Mouse (Mus musculus) spleen, postnatal 4 days (tissue): Measurements from ENCODE around the gene Mad1l1.

Experiments
- DNase-seq, 2 experiments: peaks; one replicate each; pipeline ENCODE4 v3.0.0; 2022; ENCODE audit warnings: low spot score in 2 of 2

The Mad1l1 gene

DNA sequence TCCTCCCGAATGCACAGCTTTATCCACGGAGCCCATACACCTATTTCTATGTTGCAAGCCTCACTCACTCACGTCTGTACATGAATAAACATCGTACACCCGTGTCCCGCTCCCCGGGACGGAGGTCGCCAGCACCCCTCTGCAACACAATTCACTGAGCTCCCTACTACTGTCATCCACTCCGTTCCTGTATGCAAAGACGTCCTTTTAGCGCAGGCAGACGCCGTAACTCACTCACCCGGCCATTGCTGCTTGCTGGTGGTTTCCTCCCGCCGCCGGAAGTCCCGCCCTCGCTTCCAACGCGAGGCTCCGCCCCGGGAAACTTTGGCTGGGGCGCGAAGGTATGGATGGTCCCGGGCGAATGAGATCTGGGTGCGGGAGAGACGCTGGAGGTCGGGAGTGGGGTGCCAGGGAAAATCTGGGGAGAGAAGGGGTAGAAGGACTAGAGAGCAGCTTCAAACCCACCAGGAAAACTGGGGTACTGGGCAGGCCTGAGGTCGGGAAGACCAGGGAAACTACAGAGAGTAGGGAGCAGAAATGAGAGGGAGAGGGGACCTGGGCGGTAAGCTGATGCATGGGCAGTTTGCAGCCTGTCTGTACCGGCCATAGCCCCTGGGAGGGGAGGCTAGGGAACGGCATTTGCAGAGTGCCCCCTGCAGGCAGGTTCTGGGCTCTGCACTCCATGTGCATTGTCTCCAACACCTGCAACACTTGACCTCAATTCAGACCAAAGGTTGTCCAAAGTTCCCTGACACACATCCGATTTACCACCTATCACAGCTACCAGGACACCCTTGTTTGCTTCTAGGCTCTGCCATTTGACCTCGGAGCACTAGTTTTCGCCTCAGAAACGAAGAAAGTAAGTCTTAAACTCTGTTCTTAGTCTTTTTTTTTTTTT is 10.5 kb upstream of the Mad1l1 start, which contains the start of gene Mrm2:
Mrm2 (minus strand) TSS at position 284 of the 898 bp plus-strand sequence.
- DNase-seq, result peak; percentile 85 to 94

DNA sequence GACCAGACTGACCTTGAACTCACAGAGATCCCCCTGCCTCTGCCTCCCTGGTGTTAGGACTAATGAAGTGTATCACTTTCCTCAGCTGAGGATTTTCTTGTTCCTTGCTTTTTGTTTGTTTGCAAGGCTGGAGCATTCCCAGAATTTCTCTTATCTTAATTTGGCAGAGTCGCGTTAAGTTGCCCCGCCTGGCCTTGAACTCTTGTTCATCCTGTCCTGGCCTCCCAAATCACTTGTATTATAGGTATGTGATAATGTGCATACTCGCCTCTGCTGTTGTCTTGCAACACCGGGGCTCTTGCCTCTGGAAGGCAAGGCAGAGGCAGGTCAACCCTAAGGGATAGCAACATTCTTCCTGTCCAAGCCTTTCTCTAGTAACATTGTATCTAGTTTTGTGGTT is 2.7 kb upstream of the Mad1l1 start:
- DNase-seq, result no peak

DNA sequence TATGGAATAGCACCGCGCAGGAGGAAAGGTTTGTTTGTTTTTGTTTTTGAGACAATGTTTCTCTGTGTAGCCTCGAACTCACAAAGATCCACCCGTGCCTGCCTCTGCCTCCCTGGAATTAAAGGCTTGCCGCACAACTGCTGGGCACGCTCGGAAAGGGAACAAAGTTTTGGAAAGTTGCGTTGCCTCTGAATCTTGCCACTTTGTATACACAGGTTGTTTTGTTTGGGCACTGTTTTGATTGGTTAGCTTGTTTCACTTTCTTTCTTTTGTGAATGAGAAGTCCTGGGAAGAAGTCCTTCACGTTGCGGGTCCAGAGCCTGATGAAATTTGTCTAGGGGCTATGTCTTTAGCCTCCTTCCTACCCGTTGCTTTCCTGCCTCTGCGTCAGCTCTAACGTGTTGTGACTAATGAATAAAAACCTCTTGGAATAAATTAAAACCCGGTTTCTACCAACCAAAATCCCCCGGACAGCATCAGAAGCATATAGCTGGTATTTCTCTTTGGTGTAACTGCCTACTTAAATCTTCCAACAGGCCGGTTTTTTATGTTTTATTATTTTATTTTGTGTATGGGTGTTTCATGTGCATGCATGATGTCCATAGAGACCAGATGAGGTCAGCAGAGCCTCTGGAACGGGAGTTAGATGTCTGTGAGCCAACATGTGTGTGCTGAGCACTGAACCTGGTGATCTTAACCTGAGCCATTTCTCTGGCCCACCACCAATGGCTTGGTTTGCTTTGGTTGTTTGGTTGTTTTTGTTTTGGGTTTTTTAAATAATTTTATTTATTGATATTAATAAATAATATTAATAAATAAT is 614 bp upstream of the Mad1l1 start:
- no peak for DNase-seq

DNA sequence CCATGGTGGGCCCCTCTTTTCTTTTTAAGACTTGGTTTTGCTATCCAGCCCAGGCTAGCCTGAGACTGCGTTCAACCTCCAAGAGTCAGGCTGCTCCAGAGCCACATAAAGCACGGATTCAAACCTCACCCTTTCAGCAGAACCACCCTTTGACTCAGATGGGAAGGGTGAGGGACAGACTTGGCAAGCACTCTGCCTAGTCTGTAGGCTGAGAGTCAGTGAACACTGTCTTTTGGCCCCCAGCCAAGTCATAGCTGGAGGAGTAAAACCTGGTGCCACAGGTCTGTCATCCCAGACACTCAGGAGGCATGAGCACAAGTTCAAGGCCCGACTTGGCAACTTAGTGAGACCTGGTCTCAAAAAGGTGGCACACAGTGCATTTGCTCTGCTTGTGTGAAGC is 4.6 kb downstream of the Mad1l1 start:
- no peak for DNase-seq

DNA sequence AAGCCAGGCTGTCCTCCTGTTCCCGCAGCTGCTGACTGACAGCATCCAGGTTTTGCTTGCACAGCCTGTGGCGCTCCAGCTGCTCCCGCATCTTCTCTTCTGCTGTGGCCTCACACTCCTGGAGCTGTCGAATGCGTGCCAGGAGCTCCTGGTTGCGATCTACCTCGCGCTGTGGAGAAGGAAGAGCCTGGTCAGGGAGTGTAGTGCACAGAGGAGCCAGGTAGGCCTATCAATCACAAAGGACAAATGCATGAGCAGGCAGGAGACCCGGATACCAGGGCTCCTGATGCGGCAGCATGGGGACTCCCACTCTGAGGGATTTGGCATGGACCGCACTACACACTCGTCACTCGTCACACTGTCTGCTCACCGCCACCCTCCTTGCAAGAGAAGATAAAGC is 13.8 kb downstream of the Mad1l1 start:
- no peak for DNase-seq

DNA sequence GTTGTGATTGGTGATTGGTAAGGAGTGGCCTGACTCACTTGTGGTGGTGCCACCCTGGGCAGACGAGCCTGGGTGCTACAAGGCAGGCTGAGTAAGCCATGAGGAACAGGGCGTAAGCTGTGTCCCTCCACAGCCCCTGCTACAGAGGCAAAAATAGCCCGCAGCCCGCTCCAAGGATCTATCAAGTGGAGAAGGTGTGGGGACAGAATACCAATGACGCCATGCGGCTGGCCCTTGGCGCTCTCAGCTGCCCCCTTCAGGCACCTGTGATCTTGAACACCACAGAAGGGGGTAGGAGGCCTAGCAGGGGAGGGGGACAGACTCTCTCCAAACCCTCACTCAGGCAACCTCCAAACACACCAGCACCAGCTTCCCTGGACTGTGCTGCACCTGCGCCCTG is 15.3 kb downstream of the Mad1l1 start:
- no peak for DNase-seq

DNA sequence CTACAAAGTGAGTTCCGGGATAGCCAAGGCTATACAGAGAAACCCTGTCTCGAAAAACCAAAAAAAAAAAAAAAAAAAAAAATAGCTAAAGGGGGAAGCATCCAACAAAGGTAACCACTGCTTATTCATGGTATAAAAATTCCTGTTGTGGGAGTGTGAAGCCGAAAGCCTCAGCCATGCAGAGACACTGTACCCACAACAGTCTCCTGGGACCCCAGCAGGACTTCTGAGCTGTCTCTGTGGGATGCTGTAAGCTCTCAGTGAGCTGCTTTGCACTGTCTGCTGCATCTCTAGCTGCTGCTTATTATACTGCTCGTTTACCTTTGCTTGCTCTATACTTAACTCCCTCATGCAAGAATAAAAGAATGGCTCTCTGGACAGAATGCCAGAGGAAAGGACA is 23.1 kb downstream of the Mad1l1 start:
- no peak for DNase-seq

DNA sequence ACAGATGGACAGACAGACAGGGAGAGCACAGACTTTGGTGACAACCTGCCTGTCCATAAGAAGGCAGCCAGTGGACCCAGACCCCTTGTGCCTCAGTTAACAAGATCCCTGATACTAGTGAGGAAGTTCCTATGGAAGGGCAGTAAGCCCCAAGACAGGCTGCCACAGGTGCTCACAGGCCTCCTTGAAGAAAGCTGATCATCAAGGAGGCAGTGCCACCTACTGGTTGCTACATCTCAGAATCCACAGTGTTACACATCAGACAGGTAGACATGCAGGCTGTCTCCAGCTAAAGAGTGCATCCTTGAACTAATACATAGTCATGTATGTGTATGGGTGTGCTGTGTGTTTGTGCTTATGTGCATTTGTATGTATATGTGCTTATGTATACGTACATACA is 29.2 kb downstream of the Mad1l1 start:
- peak; percentile 32 to 69 for DNase-seq

DNA sequence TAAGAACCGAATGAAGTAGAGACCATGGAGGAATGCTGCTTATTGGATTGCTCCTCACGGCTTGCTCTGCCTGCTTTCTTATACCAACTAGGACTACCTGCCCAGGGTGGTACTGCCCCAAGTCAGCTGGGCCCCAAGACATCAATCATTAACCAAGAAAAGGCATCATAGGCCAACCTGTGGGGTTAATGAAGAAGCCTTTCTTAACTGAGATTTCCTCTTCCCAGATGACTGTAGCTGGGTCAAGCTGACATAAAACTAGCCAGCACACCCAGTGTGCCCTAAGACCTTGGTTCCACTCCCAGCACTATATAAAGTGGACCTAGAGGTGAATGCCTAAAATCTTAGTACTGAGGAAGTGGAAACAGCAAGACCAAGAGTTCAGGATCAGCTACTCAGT is 32.2 kb downstream of the Mad1l1 start:
- no peak for DNase-seq

DNA sequence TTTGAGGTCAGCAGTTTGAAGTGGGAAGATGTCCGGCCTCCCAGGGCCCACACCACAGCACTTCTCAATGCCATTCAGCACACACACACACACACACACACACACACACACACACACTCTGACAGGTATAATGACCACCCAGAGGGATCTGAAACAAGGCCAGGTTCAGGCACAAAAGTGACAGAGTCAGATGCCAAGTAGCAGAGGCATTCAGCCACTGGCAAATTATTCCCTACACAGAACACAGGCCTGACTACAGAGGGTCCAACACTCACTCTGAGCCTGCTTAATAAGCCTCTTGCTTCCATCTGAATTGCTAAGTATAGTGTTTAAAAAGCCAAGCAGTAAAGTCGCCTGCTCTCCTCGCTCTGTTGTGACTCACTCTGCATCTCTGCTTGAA is 33.1 kb downstream of the Mad1l1 start:
- DNase-seq, result no peak

DNA sequence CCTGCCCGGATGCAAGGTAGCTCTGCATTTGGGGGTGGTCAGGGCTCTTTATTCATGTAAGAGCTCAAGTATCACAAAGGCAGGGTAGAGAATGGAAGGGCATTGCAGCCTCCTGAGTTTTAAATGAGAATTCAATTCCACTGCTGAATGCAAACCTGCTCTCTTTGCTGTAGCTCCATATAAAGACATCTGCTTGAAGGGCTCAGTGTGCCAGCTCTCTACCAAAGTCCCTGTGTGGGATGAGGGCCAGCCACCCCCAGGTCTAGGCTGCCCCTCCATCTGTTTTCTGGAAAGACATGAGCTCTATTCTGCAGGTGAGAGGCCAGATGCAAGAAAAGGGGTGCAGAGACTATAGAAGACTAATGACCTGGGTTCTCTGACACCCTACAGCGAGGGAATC is 36.6 kb downstream of the Mad1l1 start:
- no peak for DNase-seq

DNA sequence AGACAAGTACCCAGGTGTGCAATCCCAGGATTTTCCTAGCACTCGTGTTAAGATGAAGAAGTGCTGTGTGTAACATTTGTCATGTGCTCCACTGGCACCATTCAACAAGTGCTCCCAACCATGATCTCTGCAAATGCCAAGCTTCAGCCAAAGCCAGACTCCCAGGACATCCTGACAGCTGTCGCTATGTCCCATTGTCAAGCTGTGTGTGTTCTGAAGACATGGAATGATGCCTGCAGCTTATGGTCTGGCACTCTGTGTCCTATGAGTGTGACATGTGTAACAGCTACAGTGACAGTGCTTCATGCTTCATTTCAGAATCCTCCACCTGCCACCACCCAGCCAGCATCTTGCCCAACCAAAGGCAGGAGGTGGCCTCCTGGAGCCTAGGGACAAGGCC is 37.3 kb downstream of the Mad1l1 start:
- no peak for DNase-seq

DNA sequence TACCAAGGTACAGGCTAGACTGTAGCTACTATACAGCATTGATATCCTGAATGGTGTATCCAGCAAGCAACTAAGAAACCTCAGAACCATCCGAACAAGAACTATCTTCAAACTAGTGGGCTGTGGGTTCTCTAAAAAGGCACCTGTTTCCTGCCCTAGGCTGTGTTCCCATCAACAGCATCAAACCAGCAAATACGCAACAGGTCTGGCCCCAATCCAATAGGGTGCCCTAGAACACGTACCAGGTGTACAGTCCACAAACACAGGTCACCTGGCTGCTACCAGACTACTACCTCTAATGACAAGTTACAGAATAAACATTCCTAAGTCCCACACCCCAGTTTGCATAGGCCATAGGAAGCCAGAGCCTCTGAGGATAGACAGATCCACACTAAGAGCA is 38.5 kb downstream of the Mad1l1 start:
- DNase-seq, result no peak

DNA sequence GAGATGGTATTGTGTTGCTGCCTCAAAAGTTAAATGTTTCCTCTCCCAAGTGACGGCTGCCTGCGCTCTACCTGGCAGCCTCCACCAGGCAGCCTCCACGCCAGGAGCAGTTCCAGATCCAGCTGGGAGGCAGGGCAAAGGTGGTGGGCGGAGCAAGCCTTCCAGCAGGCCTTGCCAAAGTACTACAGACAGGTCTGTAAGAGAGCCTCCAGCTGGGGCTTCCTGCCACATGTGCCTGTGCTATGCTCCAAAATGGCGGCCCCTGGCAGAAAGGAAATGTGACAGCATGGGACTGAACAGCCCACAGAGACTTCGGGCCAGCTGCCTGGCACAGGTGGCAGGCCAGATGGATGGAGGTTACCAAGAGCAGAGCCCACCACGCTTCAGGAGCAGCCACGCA is 39.0 kb downstream of the Mad1l1 start:
- DNase-seq, result no peak

DNA sequence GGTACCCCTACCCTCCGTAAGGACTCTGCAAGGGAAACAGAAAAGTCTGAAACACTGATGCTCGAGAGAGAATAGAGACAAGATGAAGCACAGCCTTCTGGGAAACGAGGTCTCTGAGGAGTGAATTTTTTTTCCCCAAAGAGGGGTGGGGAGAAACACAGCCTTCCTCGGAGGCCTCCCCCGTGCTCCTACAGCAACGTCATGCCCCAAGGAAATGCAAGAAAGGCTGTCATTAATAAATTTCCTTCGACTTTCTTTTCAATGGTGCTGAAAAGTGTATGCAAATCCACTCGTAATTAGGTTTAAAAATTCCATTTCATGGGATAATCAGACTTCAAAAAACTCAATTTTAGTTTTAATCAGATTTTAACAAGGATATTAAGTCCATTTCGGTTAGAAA is 41.1 kb downstream of the Mad1l1 start:
- DNase-seq, result no peak

DNA sequence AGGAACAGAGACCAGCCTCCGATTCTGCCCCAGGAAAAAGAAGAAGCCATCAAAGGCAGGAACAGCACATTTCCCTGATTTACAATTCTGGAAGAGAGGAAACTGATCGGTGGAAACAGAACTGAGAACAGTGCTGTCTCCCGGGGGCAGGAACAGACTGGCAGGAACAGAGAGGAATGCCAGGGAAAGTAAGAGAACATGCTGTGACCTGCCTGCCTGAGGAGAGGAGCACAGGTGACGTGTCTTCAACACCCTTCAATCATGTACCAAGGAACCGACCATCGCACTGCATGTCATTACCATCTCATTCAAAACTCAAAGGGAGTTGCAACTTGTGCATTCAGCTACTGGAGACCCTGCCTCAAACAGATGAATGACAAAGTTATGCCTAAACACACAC is 44.6 kb downstream of the Mad1l1 start:
- DNase-seq, result no peak

DNA sequence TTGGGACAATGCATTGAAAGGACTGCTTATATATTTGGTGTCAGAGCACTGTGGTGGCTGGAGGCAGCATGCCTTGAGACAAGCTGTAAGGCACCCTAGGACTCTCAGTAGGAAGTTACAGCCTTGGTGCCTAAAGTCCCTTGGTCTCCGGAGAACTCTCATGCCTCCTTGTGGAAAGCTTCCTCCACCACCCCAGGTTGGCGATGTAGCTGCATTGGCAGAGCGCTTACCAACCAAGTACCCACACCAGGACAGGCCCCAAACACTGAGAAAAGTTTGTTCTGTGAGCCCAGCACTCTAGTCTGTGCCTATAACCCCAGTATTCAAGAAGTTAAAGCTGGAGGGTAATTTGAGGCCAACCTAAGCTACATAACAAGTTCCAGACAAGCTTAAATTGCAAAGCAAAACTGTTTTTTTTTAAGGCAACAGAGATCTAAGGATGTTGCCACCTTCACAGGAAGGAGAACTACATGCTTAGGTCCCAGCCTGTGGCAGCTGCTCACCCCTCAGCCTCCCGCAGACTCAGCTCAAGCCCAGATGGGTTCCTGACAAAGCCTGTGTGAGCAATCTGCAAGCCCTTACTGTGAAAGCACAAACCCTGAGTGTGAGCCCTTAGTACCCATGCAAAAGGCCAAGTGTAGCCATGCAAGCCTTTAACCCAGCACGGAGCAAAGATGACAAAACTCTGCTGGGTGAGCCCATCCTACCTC is 50.2 kb downstream of the Mad1l1 start:
- no peak for DNase-seq

DNA sequence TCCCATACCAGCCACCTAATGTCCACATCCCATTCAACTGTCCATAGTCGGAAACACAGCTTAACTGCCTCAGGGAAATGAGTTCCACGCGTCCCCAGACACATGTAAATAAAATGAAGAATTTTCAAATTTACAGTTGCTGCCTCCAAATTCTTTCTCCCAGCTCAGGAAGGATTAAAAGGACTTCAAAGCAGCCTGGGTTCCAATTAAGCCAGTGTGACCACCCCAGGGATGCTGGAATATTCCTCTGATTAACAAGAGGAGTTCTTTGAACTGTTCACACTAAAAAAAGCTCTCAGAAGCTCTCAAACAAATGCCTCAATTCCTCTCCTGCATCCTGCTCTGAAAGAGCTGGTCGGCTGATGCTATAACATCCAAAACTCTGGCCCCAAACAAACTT is 53.0 kb downstream of the Mad1l1 start:
- no peak for DNase-seq

DNA sequence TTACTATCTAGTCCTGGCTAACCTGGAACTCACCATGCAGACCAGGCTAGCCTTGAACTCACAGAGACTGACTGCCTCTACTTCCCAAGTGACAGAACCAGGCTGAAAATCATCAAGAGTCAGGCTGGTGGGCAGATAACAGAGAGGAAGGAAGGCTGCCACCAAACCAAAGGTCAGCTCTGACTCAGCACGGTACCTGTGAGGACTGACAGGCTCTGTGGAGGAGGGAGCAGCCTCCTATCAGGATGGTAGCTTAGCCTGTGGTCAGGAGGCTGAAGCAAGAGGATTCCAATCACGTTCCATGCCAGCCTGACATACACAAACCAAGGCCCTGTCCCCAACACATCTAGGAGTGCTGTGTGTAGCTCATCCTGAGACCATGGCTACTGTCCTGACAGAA is 54.3 kb downstream of the Mad1l1 start:
- no peak for DNase-seq

DNA sequence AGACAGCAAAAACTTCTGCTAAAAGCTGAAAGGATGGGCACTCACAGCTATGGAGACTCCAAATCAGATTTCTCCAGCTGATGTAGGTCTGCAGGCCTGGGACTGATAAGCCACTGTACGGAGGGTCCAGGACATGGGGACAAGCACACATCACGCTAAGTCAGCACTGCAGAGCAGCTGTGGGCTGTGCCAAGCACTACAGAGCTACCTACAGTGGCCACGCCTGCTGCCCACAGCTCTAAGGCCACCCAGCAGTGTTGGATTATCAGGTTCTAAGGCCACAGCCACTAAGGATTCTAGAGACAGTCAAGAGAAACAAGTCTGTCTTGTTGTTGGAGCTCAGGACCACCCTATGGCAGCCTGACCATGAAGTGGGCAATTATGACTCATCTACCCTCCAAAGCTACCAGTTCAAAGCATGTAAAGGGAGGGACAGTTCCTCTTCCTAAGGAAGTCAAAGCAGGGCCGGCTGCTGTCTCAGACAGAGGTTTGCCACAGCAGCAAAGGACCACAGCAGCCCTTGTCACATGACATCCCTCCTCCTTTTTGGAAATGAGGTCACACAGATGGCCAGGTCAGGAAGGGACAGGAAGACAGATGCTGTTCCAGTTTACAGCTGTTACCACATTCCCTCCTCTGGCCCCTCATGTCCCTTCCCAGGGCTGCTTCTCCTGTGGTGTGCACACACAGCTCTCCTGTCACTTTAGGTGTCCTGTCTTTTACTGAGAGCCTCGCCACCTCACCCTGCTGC is 56.4 kb downstream of the Mad1l1 start:
- DNase-seq, result no peak
